Comparison of ENCODE assay signal across 8 mouse cellular contexts in genomic region chr6:64799306-64800001, GRCm38 (mm10).
DNase-seq lines count a peak whose midpoint lies in the region; ATAC-seq and TF ChIP-seq lines count a peak whose summit lies in the region.

No protein-coding gene starts in this region.

- TF ChIP-seq POLR2A in heart, adult 2 months (IDR thresholded peaks at IDR 0.05; ENCODE audit: insufficient read depth, low read depth, low read length): no peak

- peak overlapping the region; percentile 70 for H3K4me2 ChIP-seq in heart, embryonic 12.5 days
- H3K4me2 ChIP-seq in liver, embryonic 13.5 days: peak overlapping the region; percentile 26; the same call in 1 of the 2 replicates

- peak overlapping the region; percentile 45 for H3K4me3 ChIP-seq in heart, embryonic 12.5 days
- H3K4me3 ChIP-seq in heart, adult 2 months: no peak overlapping the region
- peak overlapping the region; percentile 57 for H3K4me3 ChIP-seq in forebrain, embryonic 10.5 days
- H3K4me3 ChIP-seq in liver, embryonic 13.5 days (replicated peaks): no peak overlapping the region

- H3K27me3 ChIP-seq in heart, embryonic 12.5 days (replicated peaks): 0 out of 2 replicates have a peak, but pooled peaks cover 3% of the 10 kb centered on the region
- no peaks in the 10 kb centered on the region for H3K27me3 ChIP-seq in heart, adult 2 months (ENCODE audit: control insufficient read depth, insufficient read depth, low read length)
- H3K27me3 ChIP-seq in forebrain, embryonic 10.5 days (ENCODE audit: poor library complexity, severe bottlenecking): peaks cover 16% of the 10 kb centered on the region
- H3K27me3 ChIP-seq in liver, embryonic 13.5 days: peaks cover 4% of the 10 kb centered on the region

- DNase-seq in heart, adult 2 months: no peak
- DNase-seq in R1 (ENCODE audit: low read depth, low spot score): peak; percentile 31
- DNase-seq in forebrain, embryonic 10.5 days (ENCODE audit: extremely low spot score, low spot score): peak; percentile 41
- DNase-seq in liver, embryonic 13.5 days: no peak
- DNase-seq in urinary bladder, postnatal 4 days (ENCODE audit: low spot score in 2 of 2): no peak
- no peak for DNase-seq in spleen, adult 12 weeks (ENCODE audit: low spot score)
- no peak for DNase-seq in thymus, adult 18-20 months

- H3K9me3 ChIP-seq in heart, embryonic 12.5 days (replicated peaks): no peaks in the 10 kb centered on the region
- no peaks in the 10 kb centered on the region for H3K9me3 ChIP-seq in forebrain, embryonic 10.5 days
- H3K9me3 ChIP-seq in liver, embryonic 13.5 days (replicated peaks): no peaks in the 10 kb centered on the region

- WGBS in heart, embryonic 12.5 days: 9% methylated on average over 22 of the region's 22 CpGs
- 11% methylated on average over 22 of the region's 22 CpGs for WGBS in heart, adult 2 months
- WGBS in forebrain, embryonic 10.5 days: 11% methylated on average over 22 of the region's 22 CpGs
- WGBS in liver, embryonic 13.5 days (ENCODE audit: insufficient replicate concordance): 22% methylated on average over 22 of the region's 22 CpGs

- H3K79me2 ChIP-seq in heart, adult 2 months (replicated peaks; ENCODE audit: control insufficient read depth, insufficient read depth, low read length): no peaks in the 10 kb centered on the region

- no peak for TF ChIP-seq EP300 in heart, adult 2 months (IDR thresholded peaks at IDR 0.05; ENCODE audit: insufficient read depth, low read depth, low read length)

- H3K4me1 ChIP-seq in heart, embryonic 12.5 days (replicated peaks): no peaks in the 10 kb centered on the region
- H3K4me1 ChIP-seq in heart, adult 2 months (ENCODE audit: control insufficient read depth, insufficient read depth, low read length): no peaks in the 10 kb centered on the region
- H3K4me1 ChIP-seq in forebrain, embryonic 10.5 days: peaks cover 16% of the 10 kb centered on the region
- H3K4me1 ChIP-seq in liver, embryonic 13.5 days (replicated peaks): no peaks in the 10 kb centered on the region

- H3K9ac ChIP-seq in heart, embryonic 12.5 days: 0 out of 2 replicates have a peak overlapping the region, but pooled peaks have one; percentile 11
- H3K9ac ChIP-seq in heart, adult 2 months (ENCODE audit: low read depth, low read length): no peak overlapping the region
- no peak overlapping the region for H3K9ac ChIP-seq in liver, embryonic 13.5 days

- no peak overlapping the region for H3K27ac ChIP-seq in heart, embryonic 12.5 days (ENCODE audit: poor library complexity, severe bottlenecking)
- no peak overlapping the region for H3K27ac ChIP-seq in heart, adult 2 months
- peak overlapping the region; percentile 75 for H3K27ac ChIP-seq in forebrain, embryonic 10.5 days
- no peak overlapping the region for H3K27ac ChIP-seq in liver, embryonic 13.5 days

- intact Hi-C loops in heart, adult 2 months (cut with DNase I): no loop called here

- no peaks in the 10 kb centered on the region for H3K36me3 ChIP-seq in heart, embryonic 12.5 days
- no peaks in the 10 kb centered on the region for H3K36me3 ChIP-seq in heart, adult 2 months (ENCODE audit: control insufficient read depth, insufficient read depth, low read length)
- no peaks in the 10 kb centered on the region for H3K36me3 ChIP-seq in forebrain, embryonic 10.5 days (replicated peaks)
- H3K36me3 ChIP-seq in liver, embryonic 13.5 days: no peaks in the 10 kb centered on the region

- TF ChIP-seq CTCF in heart, adult 2 months (IDR thresholded peaks at IDR 0.05): no peak

- ATAC-seq in heart, embryonic 12.5 days (ENCODE audit: insufficient number of reproducible peaks, low FRiP score): no peak
- no peak for ATAC-seq in liver, embryonic 13.5 days (ENCODE audit: low read depth)

Comparison
In these comparisons a context has a peak if more than half of its experiments do, and no peak if none do; other contexts are left out.
1. H3K4me3 ChIP-seq: peak in heart, embryonic 12.5 days (single experiment) and forebrain, embryonic 10.5 days (single experiment); none in heart, adult 2 months (single experiment) and liver, embryonic 13.5 days (single experiment).
2. DNase-seq: peak in R1 (single experiment) and forebrain, embryonic 10.5 days (single experiment); none in heart, adult 2 months (0 of 2), liver, embryonic 13.5 days (single experiment), urinary bladder, postnatal 4 days (0 of 2), spleen, adult 12 weeks (single experiment) and thymus, adult 18-20 months (0 of 2).